9 mouse cellular contexts compared by ENCODE assay signal in genomic region chr19:23015516-23015915, GRCm38 (mm10).
DNase-seq lines count a peak whose midpoint lies in the region; ATAC-seq and TF ChIP-seq lines count a peak whose summit lies in the region.
"Had no signal": no experiment of that assay in that cellular context is flagged by ENCODE, and none has a peak within 500 bp of the region (broad histone marks: within the 10 kb centered on the region; RNA-seq: fewer than 3 reads in every experiment).

No protein-coding gene starts in this region.

- DNase-seq in embryo, embryonic 10.5 days (ENCODE audit: low spot score), result peak; percentile 15
- DNase-seq in embryo, embryonic 9.5 days (ENCODE audit: extremely low spot score), result no peak
- peak; percentile 42 for DNase-seq in right cerebral cortex, postnatal 4 days
- no peak for DNase-seq in right cerebral cortex, postnatal 36 days (ENCODE audit: low spot score in 2 of 2)
- peak; percentile 73 to 81 for DNase-seq in cerebellum, postnatal 25 days
- peak; percentile 67 for DNase-seq in kidney, postnatal 14 days
- peak; percentile 67 for DNase-seq in stomach, postnatal 0 days (ENCODE audit: low spot score)
- DNase-seq in retina, embryonic 14.5 days (ENCODE audit: low spot score), result no peak

- no peaks in the 10 kb centered on the region for H3K36me3 ChIP-seq in stomach, postnatal 0 days (ENCODE audit: control insufficient read depth, insufficient read depth, low read length)

- no peaks in the 10 kb centered on the region for H3K4me1 ChIP-seq in stomach, postnatal 0 days (replicated peaks; ENCODE audit: control insufficient read depth, insufficient read depth)
- H3K4me1 ChIP-seq: megakaryocyte, embryonic 14.5 days had no signal

- no peaks in the 10 kb centered on the region for H3K27me3 ChIP-seq in stomach, postnatal 0 days (ENCODE audit: control insufficient read depth, insufficient read depth, low read length)
- H3K27me3 ChIP-seq: megakaryocyte, embryonic 14.5 days had no signal

- peak; percentile 68; the same call in 1 of the 2 replicates for ATAC-seq in stomach, postnatal 0 days (ENCODE audit: low FRiP score, low TSS enrichment)

- H3K9me3 ChIP-seq in stomach, postnatal 0 days (ENCODE audit: control insufficient read depth, low read length), result no peaks in the 10 kb centered on the region

- WGBS in stomach, postnatal 0 days, result 58% methylated on average over 3 of the region's 3 CpGs

- no peak overlapping the region for H3K9ac ChIP-seq in stomach, postnatal 0 days (ENCODE audit: low read length)

- no peak for TF ChIP-seq EP300 in stomach, postnatal 0 days (optimal IDR thresholded peaks at IDR 0.05)

- no peak overlapping the region for H3K4me2 ChIP-seq in stomach, postnatal 0 days (replicated peaks; ENCODE audit: low read depth)

- TF ChIP-seq CTCF in stomach, postnatal 0 days (IDR thresholded peaks at IDR 0.05; ENCODE audit: low read depth), result peak; percentile 71

- no peak overlapping the region for H3K4me3 ChIP-seq in stomach, postnatal 0 days (ENCODE audit: low read depth, low read length)
- H3K4me3 ChIP-seq: megakaryocyte, embryonic 14.5 days had no signal

- H3K27ac ChIP-seq in stomach, postnatal 0 days (replicated peaks), result no peak overlapping the region

Comparison
In these comparisons a context has a peak if more than half of its experiments do, and no peak if none do; other contexts are left out.
1. DNase-seq: peak in embryo, embryonic 10.5 days (single experiment), right cerebral cortex, postnatal 4 days (single experiment), cerebellum, postnatal 25 days (2 of 2), kidney, postnatal 14 days (single experiment) and stomach, postnatal 0 days (single experiment); none in embryo, embryonic 9.5 days (single experiment), right cerebral cortex, postnatal 36 days (0 of 2) and retina, embryonic 14.5 days (single experiment).